Mouse (Mus musculus): ENCODE data around the gene Rab6a. TPM values are rescaled to one million over a fixed set of nuclear protein-coding genes. Genes with fewer than 3 reads are reported as not detected.

Gene Rab6a
- polyA plus RNA-seq, 1 experiment from 2014 or later: 106 TPM

GRCm38 (mm10) chr7:100685061-100686030, 78.1 kb downstream of the Rab6a start:
- H3K4me1 ChIP-seq: no peaks in the 10 kb centered on the region
- no peak overlapping the region for H3K4me3 ChIP-seq
- H3K9me3 ChIP-seq: no peaks in the 10 kb centered on the region
- no peaks in the 10 kb centered on the region for H3K27me3 ChIP-seq
- 41% methylated on average over 13 of the region's 13 CpGs for WGBS
- no peaks in the 10 kb centered on the region for H3K36me3 ChIP-seq
- no peak overlapping the region for H3K27ac ChIP-seq
- ATAC-seq (ENCODE audit: insufficient number of reproducible peaks, low FRiP score, low TSS enrichment, low read depth): no peak
- H3K4me2 ChIP-seq: no peak overlapping the region
- H3K9ac ChIP-seq: no peak overlapping the region

GRCm38 (mm10) chr7:100688471-100688870, 81.3 kb downstream of the Rab6a start:
- Histone ChIP-seq H3K4me2 (no peak overlapping the region), H3K9ac (no peak overlapping the region), H3K36me3 (no peaks in the 10 kb centered on the region), H3K27me3 (no peaks in the 10 kb centered on the region), H3K27ac (no peak overlapping the region), H3K9me3 (no peaks in the 10 kb centered on the region), H3K4me1 (no peaks in the 10 kb centered on the region), H3K4me3 (no peak overlapping the region)
- peak; percentile 89 for ATAC-seq (ENCODE audit: insufficient number of reproducible peaks, low FRiP score, low TSS enrichment, low read depth)
- WGBS: 53% methylated on average over 7 of the region's 7 CpGs

Other genes with a start within 250 kb of the Rab6a start
- 16.8 and 19.7 TPM in 2 replicates for gene C2cd3, start 235.2 kb upstream of the Rab6a start, polyA plus RNA-seq (2015; fragmentation: Nextera tagmentation; extraction: Ambion mirVana)
- gene Ppme1, start 235.1 kb upstream of the Rab6a start, polyA plus RNA-seq (2015; fragmentation: Nextera tagmentation; extraction: Ambion mirVana): 55.3 and 56.0 TPM in 2 replicates
- 0.28 and 0.79 TPM in 2 replicates for gene Ucp3, start 134.4 kb upstream of the Rab6a start, polyA plus RNA-seq (2015; fragmentation: Nextera tagmentation; extraction: Ambion mirVana)
- gene Ucp2, start 114.1 kb upstream of the Rab6a start, polyA plus RNA-seq (2015; fragmentation: Nextera tagmentation; extraction: Ambion mirVana): 141 and 187 TPM in 2 replicates
- 0.27 and 0.38 TPM in 2 replicates for gene Dnajb13, start 92.5 kb upstream of the Rab6a start, polyA plus RNA-seq (2015; fragmentation: Nextera tagmentation; extraction: Ambion mirVana)
- 20.9 and 24.6 TPM in 2 replicates for gene Coa4, start 70.3 kb upstream of the Rab6a start, polyA plus RNA-seq (2015; fragmentation: Nextera tagmentation; extraction: Ambion mirVana)
- gene Mrpl48, start 891 bp downstream of the Rab6a start, polyA plus RNA-seq (2015; fragmentation: Nextera tagmentation; extraction: Ambion mirVana): 72.9 and 73.5 TPM in 2 replicates
- gene Plekhb1, start 55.0 kb downstream of the Rab6a start, polyA plus RNA-seq (2015; fragmentation: Nextera tagmentation; extraction: Ambion mirVana): 4.5 and 6.8 TPM in 2 replicates
- 39.6 and 42.2 TPM in 2 replicates for gene Fam168a, start 99.2 kb downstream of the Rab6a start, polyA plus RNA-seq (2015; fragmentation: Nextera tagmentation; extraction: Ambion mirVana)

Measured in limb, embryonic 15.5 days (tissue).